Mouse (Mus musculus): ENCODE results near the gene Ufd1.

DNA sequence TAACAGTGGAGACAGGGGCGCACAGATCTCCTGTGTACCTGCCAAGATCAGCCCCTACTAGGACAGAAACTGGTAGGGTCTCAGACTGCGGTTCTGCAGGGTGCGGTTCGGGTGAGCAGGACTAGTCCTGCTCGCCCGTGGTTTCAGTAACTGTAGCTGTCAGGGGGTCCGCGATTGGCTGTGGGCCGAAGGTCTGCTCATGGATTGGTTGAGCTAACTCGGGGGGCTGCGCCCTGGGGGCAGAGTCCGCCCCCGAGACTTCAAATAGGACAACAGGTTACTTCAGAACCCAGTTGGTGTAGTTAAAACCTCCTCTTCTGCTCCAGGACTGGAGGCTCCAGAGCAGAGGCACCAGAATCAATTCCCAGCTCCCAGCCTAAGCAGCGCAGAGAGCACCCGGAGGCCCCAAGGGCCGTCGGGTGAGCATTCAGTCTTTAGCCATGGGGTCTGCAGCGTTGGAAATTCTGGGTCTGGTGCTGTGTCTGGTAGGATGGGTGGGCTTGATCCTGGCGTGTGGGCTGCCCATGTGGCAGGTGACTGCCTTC, 35.0 kb upstream of the Ufd1 start, which contains the start of gene Cldn5:
- TF ChIP-seq CTCF (conservative IDR thresholded peaks at IDR 0.05; ENCODE audit: insufficient read depth, insufficient read length, low read depth, low read length) (no peak), POLR2A (IDR thresholded peaks at IDR 0.05; ENCODE audit: low read depth, low read length) (no peak)
